In genomic region chr4:42950065-42950558, GRCm38 (mm10) we compare ENCODE assay signal across 8 mouse cellular contexts. TPM values are rescaled to one million over a fixed set of nuclear protein-coding genes. Genes with fewer than 3 reads are reported as not detected.
DNase-seq lines count a peak whose midpoint lies in the region; ATAC-seq lines count a peak whose summit lies in the region.

No protein-coding gene starts in this region.

- peak overlapping the region; percentile 80 for H3K4me3 ChIP-seq in hindbrain, embryonic 16.5 days (ENCODE audit: low read length)

- peak overlapping the region; percentile 98 for H3K9ac ChIP-seq in hindbrain, embryonic 16.5 days (ENCODE audit: low read depth, low read length)

- H3K27me3 ChIP-seq in hindbrain, embryonic 16.5 days (replicated peaks; ENCODE audit: control insufficient read depth, insufficient read depth, low read length) = no peaks in the 10 kb centered on the region

- no peaks in the 10 kb centered on the region for H3K9me3 ChIP-seq in hindbrain, embryonic 16.5 days (ENCODE audit: control insufficient read depth, low read length)

- peak; percentile 38 for ATAC-seq in hindbrain, embryonic 16.5 days
- peak; percentile 48 for ATAC-seq in megakaryocyte progenitor cell, adult 5-6 weeks (replicated peaks; ENCODE audit: poor library complexity)
- no peak for ATAC-seq in megakaryocyte-erythroid progenitor cell, adult 5-6 weeks (replicated peaks; ENCODE audit: low FRiP score, low TSS enrichment, poor library complexity, severe bottlenecking)

- H3K27ac ChIP-seq in hindbrain, embryonic 16.5 days (ENCODE audit: low read depth, low read length) = peak overlapping the region; percentile 96

- peak overlapping the region; percentile 93 for H3K4me2 ChIP-seq in hindbrain, embryonic 16.5 days (ENCODE audit: low read length)

- WGBS in hindbrain, embryonic 16.5 days = 3% methylated on average over 9 of the region's 27 CpGs

- H3K4me1 ChIP-seq in hindbrain, embryonic 16.5 days (ENCODE audit: control insufficient read depth, insufficient read depth, low read depth, low read length) = peaks cover 63% of the 10 kb centered on the region

- intact Hi-C loops in left cerebral cortex, postnatal 10 days (cut with DNase I) = loop anchor here (5.0 kb wide), 1 partner anchor 73 kb away; no protein-coding TSS in a partner anchor

- peak; percentile 96 for DNase-seq in R1 (ENCODE audit: low read depth, low spot score)
- peak; percentile 89 for DNase-seq in cerebellum, adult 9-11 months
- DNase-seq in gastrocnemius, adult 18-20 months (ENCODE audit: low spot score) = peak; percentile 92
- DNase-seq in left cerebral cortex, postnatal 10 days (ENCODE audit: extremely low spot score in 1 of 2, low spot score in 2 of 2) = peak; percentile 85 to 96
- peak; percentile 86 for DNase-seq in right cerebral cortex, postnatal 14 days

- H3K36me3 ChIP-seq in hindbrain, embryonic 16.5 days (ENCODE audit: control insufficient read depth, insufficient read depth, low read length) = no peaks in the 10 kb centered on the region

RNA-seq across cellular contexts. Expression of gene Dnajb5, which starts 0.5 kb away (rescaled TPM):
- 100 to 1,000 TPM; 198 to 225 TPM for total RNA-seq in gastrocnemius, adult 18-20 months (2021)
- polyA plus RNA-seq in hindbrain, embryonic 16.5 days (2015; fragmentation: Nextera tagmentation; extraction: Ambion mirVana) = 44.9 and 45.7 TPM in 2 replicates
- total RNA-seq in left cerebral cortex, postnatal 10 days (2021) = 100 to 1,000 TPM; 179 to 193 TPM
- total RNA-seq in megakaryocyte progenitor cell, adult 5-6 weeks (2015) = 2.2 and 4.5 TPM in 2 replicates
- 0.98 and 1.1 TPM in 2 replicates for total RNA-seq in megakaryocyte progenitor cell, adult 5-6 weeks (2017)
- total RNA-seq in megakaryocyte-erythroid progenitor cell, adult 5-6 weeks (2014; fragmentation: Nextera tagmentation) = 0.87 and 2.2 TPM in 2 replicates
- total RNA-seq in megakaryocyte-erythroid progenitor cell, adult 5-6 weeks (2017) = 0.09 TPM in 1 of 2 replicates, not detected in the other

RNA-seq across cellular contexts. Expression of gene 1700022I11Rik, which starts 19.3 kb away (rescaled TPM):
- not detected for total RNA-seq in gastrocnemius, adult 18-20 months (2021)
- polyA plus RNA-seq in hindbrain, embryonic 16.5 days (2015; fragmentation: Nextera tagmentation; extraction: Ambion mirVana) = 0.44 and 1.3 TPM in 2 replicates
- total RNA-seq in left cerebral cortex, postnatal 10 days (2021) = not detected
- not detected in 2 replicates for total RNA-seq in megakaryocyte progenitor cell, adult 5-6 weeks (2015)
- 0.37 and 0.41 TPM in 2 replicates for total RNA-seq in megakaryocyte progenitor cell, adult 5-6 weeks (2017)
- total RNA-seq in megakaryocyte-erythroid progenitor cell, adult 5-6 weeks (2014; fragmentation: Nextera tagmentation) = not detected in 2 replicates
- total RNA-seq in megakaryocyte-erythroid progenitor cell, adult 5-6 weeks (2017) = 1.3 and 3.4 TPM in 2 replicates

RNA-seq across cellular contexts. Expression of gene Phf24, which starts 33.7 kb away (rescaled TPM):
- total RNA-seq in gastrocnemius, adult 18-20 months (2021) = under 1 TPM; 0.26 to 0.66 TPM
- 44.5 and 45.7 TPM in 2 replicates for polyA plus RNA-seq in hindbrain, embryonic 16.5 days (2015; fragmentation: Nextera tagmentation; extraction: Ambion mirVana)
- total RNA-seq in left cerebral cortex, postnatal 10 days (2021) = 100 to 1,000 TPM; 283 to 300 TPM
- total RNA-seq in megakaryocyte progenitor cell, adult 5-6 weeks (2015) = 0.30 and 0.46 TPM in 2 replicates
- total RNA-seq in megakaryocyte progenitor cell, adult 5-6 weeks (2017) = 0.03 and 0.79 TPM in 2 replicates
- total RNA-seq in megakaryocyte-erythroid progenitor cell, adult 5-6 weeks (2014; fragmentation: Nextera tagmentation) = not detected in 2 replicates
- total RNA-seq in megakaryocyte-erythroid progenitor cell, adult 5-6 weeks (2017) = 0.08 TPM in 1 of 2 replicates, not detected in the other

RNA-seq across cellular contexts. Expression of gene Vcp, which starts 50.2 kb away (rescaled TPM):
- 100 to 1,000 TPM; 248 to 282 TPM for total RNA-seq in gastrocnemius, adult 18-20 months (2021)
- polyA plus RNA-seq in hindbrain, embryonic 16.5 days (2015; fragmentation: Nextera tagmentation; extraction: Ambion mirVana) = 478 and 502 TPM in 2 replicates
- total RNA-seq in left cerebral cortex, postnatal 10 days (2021) = 100 to 1,000 TPM; 270 to 280 TPM
- 126 and 153 TPM in 2 replicates for total RNA-seq in megakaryocyte progenitor cell, adult 5-6 weeks (2015)
- total RNA-seq in megakaryocyte progenitor cell, adult 5-6 weeks (2017) = 268 and 294 TPM in 2 replicates
- total RNA-seq in megakaryocyte-erythroid progenitor cell, adult 5-6 weeks (2014; fragmentation: Nextera tagmentation) = 186 and 244 TPM in 2 replicates
- total RNA-seq in megakaryocyte-erythroid progenitor cell, adult 5-6 weeks (2017) = 269 and 346 TPM in 2 replicates

Comparison
In these comparisons a context has a peak if more than half of its experiments do, and no peak if none do; other contexts are left out.
1. RNA of gene Dnajb5, which starts 0.5 kb away (total RNA-seq): 198 to 225 TPM in gastrocnemius, adult 18-20 months and 179 to 193 TPM in left cerebral cortex, postnatal 10 days; 0.98 to 4.5 TPM in megakaryocyte progenitor cell, adult 5-6 weeks and 0.09 to 2.2 TPM in megakaryocyte-erythroid progenitor cell, adult 5-6 weeks; every median in the first group is over 10 times any median in the second.
2. RNA of gene Phf24, which starts 33.7 kb away (total RNA-seq): 283 to 300 TPM in left cerebral cortex, postnatal 10 days; 0.03 to 0.79 TPM in megakaryocyte progenitor cell, adult 5-6 weeks, 0.26 to 0.66 TPM in gastrocnemius, adult 18-20 months and 0.08 TPM in megakaryocyte-erythroid progenitor cell, adult 5-6 weeks; every median in the first group is over 100 times any median in the second.
3. Peak in every context shown above with its lines, with median percentiles within 50 percentile points of each other: DNase-seq.